Mouse (Mus musculus) spleen, adult 2 months (tissue): ENCODE data around the gene Zfp654. TPM values are rescaled to one million over a fixed set of nuclear protein-coding genes. Genes with fewer than 3 reads are reported as not detected.

Experiments used
- DNase-seq, 2 experiments: peaks; one replicate each; pipeline versions ENCODE4 v3.0.0 to v3.0.0-alpha.2; 2012 to 2021; ENCODE audit warnings: low spot score in 2 of 2, low read depth in 1 of 2
- H3K27ac ChIP-seq: fragments of 200-500 bp; 2 replicates; pipeline ENCODE4 v1.5.1; 2012; ENCODE audit warnings: low read length, inconsistent platforms; ENCODE audit not compliant: insufficient read depth
- H3K27me3 ChIP-seq: fragments of 200-500 bp; 2 replicates; pipeline ENCODE4 v1.6.1; 2012; ENCODE audit warnings: mild to moderate bottlenecking, moderate library complexity, low read length, inconsistent platforms; ENCODE audit not compliant: control insufficient read depth, insufficient read depth
- H3K36me3 ChIP-seq: fragments of 200-500 bp; 2 replicates; pipeline ENCODE4 v1.6.1; 2012; ENCODE audit warnings: mild to moderate bottlenecking, low read length, inconsistent platforms; ENCODE audit not compliant: control insufficient read depth, insufficient read depth
- H3K4me1 ChIP-seq: fragments of 200-500 bp; 2 replicates; pipeline ENCODE4 v1.6.1; 2011; ENCODE audit warnings: inconsistent platforms; ENCODE audit not compliant: control insufficient read depth, insufficient read depth, insufficient read length
- H3K4me3 ChIP-seq: fragments of 200-500 bp; 2 replicates; pipeline ENCODE4 v1.5.1; 2011; ENCODE audit warnings: mild to moderate bottlenecking, inconsistent platforms; ENCODE audit not compliant: insufficient read depth, insufficient read length; ENCODE audit errors: extremely low read depth
- CTCF ChIP-seq: fragments of 200-500 bp; IDR thresholded peaks from 2 replicates; pipeline ENCODE4 v1.5.1; 2011; ENCODE audit warnings: mild to moderate bottlenecking, inconsistent platforms; ENCODE audit not compliant: insufficient read depth, insufficient read length, insufficient replicate concordance; ENCODE audit errors: extremely low read depth
- POLR2A ChIP-seq: fragments of 200-500 bp; IDR thresholded peaks from 2 replicates; pipeline ENCODE4 v1.6.1; 2011; ENCODE audit warnings: low read depth, low read length, inconsistent platforms
- WGBS: fragments of 180-500 bp; shearing (Covaris S2); methylation state at CpG from one replicate; pipeline ENCODE4 v1.1.7; 2018; 5-methylcytosine and 5-hydroxymethylcytosine counted together
- polyA plus RNA-seq: library from polyadenylated mRNA; depleted of rRNA; stranded (reverse); fragments of >200 nt; gene quantifications from 2 replicates; pipeline ENCODE4 v1.2.3, GENCODE M21; 2012

Gene Zfp654
- polyA plus RNA-seq, 1 experiment = 0.67 TPM

DNA sequence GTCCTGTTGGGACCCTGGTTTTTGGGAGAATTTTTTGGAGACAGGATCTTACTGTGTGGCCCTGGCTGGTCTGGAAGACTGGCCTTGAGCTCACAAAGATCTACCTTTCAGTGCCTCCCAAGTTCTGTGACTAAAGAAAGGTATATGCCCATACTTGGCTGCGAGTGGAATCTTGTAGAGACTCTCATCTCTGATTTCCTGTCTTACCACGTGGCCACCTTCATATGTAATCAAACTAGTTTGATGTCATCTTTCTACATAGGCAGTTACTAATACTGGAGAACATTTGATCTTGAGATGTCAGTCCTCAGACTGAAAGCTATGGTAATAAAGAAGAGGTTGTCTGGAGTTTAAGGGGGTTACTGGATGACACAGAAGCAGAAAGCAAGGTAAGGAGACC is 30.0 kb upstream of the Zfp654 start:
- DNase-seq = no peak
- no peak overlapping the region for H3K27ac ChIP-seq
- H3K4me3 ChIP-seq = no peak overlapping the region
- 76% methylated on average over 2 of the region's 2 CpGs for WGBS
- peaks cover 11% of the 10 kb centered on the region; the same call in 1 of the 2 replicates for H3K4me1 ChIP-seq
- H3K27me3 ChIP-seq = no peaks in the 10 kb centered on the region
- H3K36me3 ChIP-seq = no peaks in the 10 kb centered on the region
- TF ChIP-seq POLR2A (no peak), CTCF (no peak)

- DNase-seq = no peak
- no peak for TF ChIP-seq POLR2A
- TF ChIP-seq CTCF = no peak
- H3K36me3 ChIP-seq = no peaks in the 10 kb centered on the region
- H3K4me3 ChIP-seq = no peak overlapping the region
- peaks cover 11% of the 10 kb centered on the region; the same call in 1 of the 2 replicates for H3K4me1 ChIP-seq
- H3K27ac ChIP-seq = no peak overlapping the region
- no peaks in the 10 kb centered on the region for H3K27me3 ChIP-seq
- WGBS = 89% methylated on average over 3 of the region's 3 CpGs
Measured at GRCm38 (mm10) chr16:64880986-64881385, 29.5 kb upstream of the Zfp654 start.

GRCm38 (mm10) chr16:64879735-64880134 is 28.3 kb upstream of the Zfp654 start:
- TF ChIP-seq CTCF = no peak
- TF ChIP-seq POLR2A = no peak
- H3K27me3 ChIP-seq = no peaks in the 10 kb centered on the region
- DNase-seq = no peak
- H3K4me3 ChIP-seq = no peak overlapping the region
- peaks cover 11% of the 10 kb centered on the region; the same call in 1 of the 2 replicates for H3K4me1 ChIP-seq
- 20% methylated on average over 5 of the region's 5 CpGs for WGBS
- H3K36me3 ChIP-seq = no peaks in the 10 kb centered on the region
- H3K27ac ChIP-seq = no peak overlapping the region

GRCm38 (mm10) chr16:64878611-64879132 is 27.2 kb upstream of the Zfp654 start:
- Histone ChIP-seq H3K4me3 (no peak overlapping the region), H3K4me1 (peaks cover 4% of the 10 kb centered on the region; the same call in 1 of the 2 replicates), H3K36me3 (no peaks in the 10 kb centered on the region), H3K27ac (no peak overlapping the region), H3K27me3 (no peaks in the 10 kb centered on the region)
- TF ChIP-seq POLR2A (no peak), CTCF (no peak)
- DNase-seq = no peak
- 91% methylated on average over 3 of the region's 3 CpGs for WGBS

DNA sequence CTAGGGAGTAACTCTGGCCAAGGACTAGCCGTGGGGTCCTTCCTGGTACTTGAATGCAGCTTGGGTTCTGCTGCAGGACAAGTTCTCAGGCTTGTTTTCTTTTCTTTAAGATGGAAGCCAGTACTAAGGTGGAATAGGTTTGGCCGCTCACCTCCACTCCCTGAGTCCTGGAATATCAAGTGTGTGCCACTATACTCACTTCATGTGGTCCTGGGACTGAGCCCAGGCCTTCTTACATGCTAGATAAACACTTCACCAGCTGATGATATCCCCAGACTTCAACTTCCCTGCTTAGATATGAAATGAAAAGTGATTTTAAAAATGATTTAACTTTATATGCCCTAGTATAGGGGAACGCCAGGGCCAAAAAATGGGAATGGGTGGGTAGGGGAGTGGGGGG is 25.9 kb upstream of the Zfp654 start:
- WGBS = 71% methylated on average over 3 of the region's 3 CpGs
- Histone ChIP-seq H3K36me3 (no peaks in the 10 kb centered on the region), H3K27ac (no peak overlapping the region), H3K4me3 (no peak overlapping the region), H3K4me1 (peaks cover 4% of the 10 kb centered on the region; the same call in 1 of the 2 replicates), H3K27me3 (no peaks in the 10 kb centered on the region)
- DNase-seq = no peak
- no peak for TF ChIP-seq POLR2A
- TF ChIP-seq CTCF = no peak

DNA sequence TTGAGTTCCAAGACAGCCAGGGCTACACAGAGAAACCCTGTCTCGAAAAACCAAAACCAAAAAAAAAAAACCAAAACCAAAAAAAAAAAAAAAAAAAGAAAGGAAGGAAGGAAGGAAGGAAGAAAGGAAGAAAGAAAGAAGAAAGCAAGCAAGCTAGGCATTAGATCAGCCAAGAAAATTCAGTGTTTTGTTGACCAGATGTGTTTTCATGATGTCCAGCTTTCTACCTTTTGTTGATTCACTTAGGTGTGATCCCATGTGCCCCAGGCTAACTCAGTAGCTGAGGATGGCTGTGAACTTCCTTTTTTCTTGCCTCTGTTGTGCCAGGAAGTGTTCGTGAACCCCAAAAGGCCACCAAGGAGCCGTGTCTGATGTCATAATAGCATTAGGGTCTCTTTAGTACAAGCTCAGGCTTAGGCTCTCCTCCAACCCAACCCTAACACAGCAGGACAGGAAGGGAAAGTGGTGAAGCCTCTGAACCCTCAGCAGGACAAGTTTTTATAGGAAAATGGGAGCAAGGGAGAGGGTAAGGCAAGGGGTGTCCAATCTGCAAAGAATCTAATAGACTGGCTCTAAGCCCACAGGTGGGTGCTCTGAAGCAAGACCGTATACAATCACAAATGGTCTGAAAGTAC is 25.3 kb upstream of the Zfp654 start:
- Histone ChIP-seq H3K27me3 (no peaks in the 10 kb centered on the region), H3K4me3 (no peak overlapping the region), H3K36me3 (no peaks in the 10 kb centered on the region), H3K27ac (0 out of 2 replicates have a peak overlapping the region, but pooled peaks have one; percentile 12), H3K4me1 (peaks cover 4% of the 10 kb centered on the region; the same call in 1 of the 2 replicates)
- DNase-seq = no peak
- 28% methylated on average over 4 of the region's 4 CpGs for WGBS
- no peak for TF ChIP-seq CTCF
- TF ChIP-seq POLR2A = no peak

DNA sequence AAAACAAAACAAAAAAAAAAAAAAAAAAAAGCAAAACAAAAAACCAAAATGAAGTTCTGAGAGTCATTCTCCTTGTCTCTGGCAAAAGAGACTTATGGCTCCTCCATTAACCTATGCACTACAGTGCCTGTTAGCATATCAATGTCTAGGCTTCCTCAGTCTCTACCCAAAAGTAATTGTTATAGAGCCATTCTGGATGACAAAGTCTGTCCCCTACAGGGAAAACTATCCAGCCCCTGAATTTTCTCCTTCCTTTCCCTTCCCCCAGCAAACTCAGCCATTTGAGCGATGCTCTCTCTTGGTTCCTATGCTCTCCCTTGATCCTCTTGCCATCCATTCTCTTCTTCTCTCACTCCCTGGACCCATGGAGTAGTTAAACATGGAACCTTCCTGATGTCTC is 24.4 kb upstream of the Zfp654 start:
- H3K27ac ChIP-seq = no peak overlapping the region
- no peak for TF ChIP-seq POLR2A
- TF ChIP-seq CTCF = no peak
- WGBS = 90% methylated on average over 1 of the region's 1 CpGs
- DNase-seq = no peak
- H3K4me1 ChIP-seq = peaks cover 4% of the 10 kb centered on the region; the same call in 1 of the 2 replicates
- H3K4me3 ChIP-seq = no peak overlapping the region
- H3K36me3 ChIP-seq = no peaks in the 10 kb centered on the region
- H3K27me3 ChIP-seq = no peaks in the 10 kb centered on the region
